ENCODE assay signal across 8 mouse cellular contexts in the genomic region with DNA sequence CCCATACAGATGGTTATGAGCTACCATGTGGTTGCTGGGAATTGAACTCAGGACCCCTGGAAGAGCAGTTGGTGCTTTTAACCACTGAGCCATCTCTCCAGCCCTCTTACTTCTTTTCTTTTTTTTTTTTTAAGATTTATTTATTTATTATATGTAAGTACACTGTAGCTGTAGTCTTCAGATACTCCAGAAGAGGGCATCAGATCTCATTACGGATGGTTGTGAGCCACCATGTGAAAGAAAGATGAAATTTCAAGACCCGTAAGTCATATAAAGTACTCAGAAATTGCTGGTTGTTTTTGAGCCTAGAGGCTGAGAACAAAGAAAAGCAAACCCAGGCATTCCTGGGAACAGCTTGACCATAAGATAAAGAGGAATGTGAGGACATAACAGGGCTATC. TPM values are rescaled to one million over a fixed set of nuclear protein-coding genes. Genes with fewer than 3 reads are reported as not detected.
"Had no signal": no experiment of that assay in that cellular context is flagged by ENCODE, and none has a peak within 500 bp of the region (broad histone marks: within the 10 kb centered on the region; RNA-seq: fewer than 3 reads in every experiment).

No protein-coding gene starts in this region.

RNA-seq across cellular contexts. Expression of a gene that starts 19.2 kb away (rescaled TPM):
- total RNA-seq: megakaryocyte, adult 5-6 weeks; megakaryocyte-erythroid progenitor cell, adult 5-6 weeks; monocyte, adult 5-6 weeks; neutrophil, adult 5-6 weeks had no signal
- polyA plus RNA-seq: liver, postnatal 0 days; lung, adult 2 months; midbrain, embryonic 16.5 days; spleen, adult 2 months had no signal
